In genomic region chr15:101075150-101075549, GRCm38 (mm10) we compare ENCODE assay signal across 15 mouse cellular contexts. TPM values are rescaled to one million over a fixed set of nuclear protein-coding genes. Genes with fewer than 3 reads are reported as not detected.
DNase-seq lines count a peak whose midpoint lies in the region; ATAC-seq and TF ChIP-seq lines count a peak whose summit lies in the region.
"Had no signal": no experiment of that assay in that cellular context is flagged by ENCODE, and none has a peak within 500 bp of the region (broad histone marks: within the 10 kb centered on the region; RNA-seq: fewer than 3 reads in every experiment).

No protein-coding gene starts in this region.

- H3K4me1 ChIP-seq in lung, adult 2 months (ENCODE audit: control insufficient read depth, insufficient read depth, low read length), result peaks cover 11% of the 10 kb centered on the region
- H3K4me1 ChIP-seq in hindbrain, embryonic 13.5 days (replicated peaks), result peaks cover 87% of the 10 kb centered on the region
- H3K4me1 ChIP-seq in kidney, postnatal 0 days (replicated peaks; ENCODE audit: insufficient read depth, low read length), result peaks cover 57% of the 10 kb centered on the region
- H3K4me1 ChIP-seq in neural tube, embryonic 14.5 days (ENCODE audit: control insufficient read depth, insufficient read depth, low read length), result peaks cover 23% of the 10 kb centered on the region

- H3K4me3 ChIP-seq in lung, adult 2 months (replicated peaks; ENCODE audit: extremely low read depth, low read depth, low read length), result no peak overlapping the region
- no peak overlapping the region for H3K4me3 ChIP-seq in hindbrain, embryonic 13.5 days
- H3K4me3 ChIP-seq in kidney, postnatal 0 days (replicated peaks; ENCODE audit: low read depth, low read length), result no peak overlapping the region
- H3K4me3 ChIP-seq in neural tube, embryonic 14.5 days (ENCODE audit: low read depth, low read length), result no peak overlapping the region
- H3K4me3 ChIP-seq: heart, embryonic 12.5 days; liver, embryonic 13.5 days; myocyte had no signal

- DNase-seq in lung, adult 2 months, result peak; percentile 13
- no peak for DNase-seq in lung, postnatal 25 days (ENCODE audit: low spot score)
- DNase-seq in kidney, postnatal 0 days (ENCODE audit: low spot score), result no peak
- DNase-seq in ovary, adult 18-20 months (ENCODE audit: low spot score), result no peak
- DNase-seq in thymus, postnatal 14 days, result no peak
- DNase-seq: adrenal gland, adult 8-10 months; liver, embryonic 13.5 days; lung, postnatal 36 days had no signal

- 84% methylated on average over 4 of the region's 4 CpGs for WGBS in lung, adult 2 months
- 64% methylated on average over 4 of the region's 4 CpGs for WGBS in hindbrain, embryonic 13.5 days
- 70% methylated on average over 4 of the region's 4 CpGs for WGBS in kidney, postnatal 0 days
- WGBS in neural tube, embryonic 14.5 days, result 64% methylated on average over 4 of the region's 4 CpGs

- no peaks in the 10 kb centered on the region for H3K9me3 ChIP-seq in hindbrain, embryonic 13.5 days
- H3K9me3 ChIP-seq in kidney, postnatal 0 days (replicated peaks; ENCODE audit: low read length), result no peaks in the 10 kb centered on the region
- H3K9me3 ChIP-seq in neural tube, embryonic 14.5 days (ENCODE audit: control insufficient read depth, low read length), result no peaks in the 10 kb centered on the region
- H3K9me3 ChIP-seq: heart, embryonic 12.5 days; liver, embryonic 13.5 days had no signal

- no peaks in the 10 kb centered on the region for H3K27me3 ChIP-seq in hindbrain, embryonic 13.5 days
- H3K27me3 ChIP-seq in kidney, postnatal 0 days (ENCODE audit: insufficient read depth, low read length), result no peaks in the 10 kb centered on the region
- no peaks in the 10 kb centered on the region for H3K27me3 ChIP-seq in neural tube, embryonic 14.5 days (ENCODE audit: control insufficient read depth, insufficient read depth, low read length)
- H3K27me3 ChIP-seq: Patski had no signal

- TF ChIP-seq CTCF in lung, adult 2 months (IDR thresholded peaks at IDR 0.05; ENCODE audit: insufficient read depth, low read length), result no peak
- peak; percentile 31; the same call in 1 of the 2 replicates for TF ChIP-seq CTCF in kidney, postnatal 0 days (IDR thresholded peaks at IDR 0.05; ENCODE audit: low read depth)

- H3K9ac ChIP-seq in hindbrain, embryonic 13.5 days, result peak overlapping the region; percentile 84; the same call in 1 of the 2 replicates
- H3K9ac ChIP-seq in kidney, postnatal 0 days (ENCODE audit: low read depth, low read length), result no peak overlapping the region
- no peak overlapping the region for H3K9ac ChIP-seq in neural tube, embryonic 14.5 days (replicated peaks; ENCODE audit: low read depth, low read length)
- H3K9ac ChIP-seq: heart, embryonic 12.5 days; liver, embryonic 13.5 days had no signal

- ATAC-seq in hindbrain, embryonic 13.5 days (ENCODE audit: low FRiP score), result no peak
- ATAC-seq in kidney, postnatal 0 days (replicated peaks; ENCODE audit: low FRiP score, low read depth), result no peak
- no peak for ATAC-seq in neural tube, embryonic 14.5 days (ENCODE audit: low read depth)
- ATAC-seq: CD4-positive, CD25-positive, alpha-beta regulatory T cell, adult 4 months; Patski had no signal

- peak overlapping the region; percentile 88 for H3K27ac ChIP-seq in hindbrain, embryonic 13.5 days
- peak overlapping the region; percentile 99 for H3K27ac ChIP-seq in kidney, postnatal 0 days
- H3K27ac ChIP-seq in neural tube, embryonic 14.5 days (ENCODE audit: low read depth, low read length), result peak overlapping the region; percentile 87; the same call in 1 of the 2 replicates
- H3K27ac ChIP-seq: liver, embryonic 13.5 days had no signal

- no peak for TF ChIP-seq POLR2A in lung, adult 2 months (IDR thresholded peaks at IDR 0.05; ENCODE audit: borderline replicate concordance, extremely low read depth, low read depth, low read length)

- no peaks in the 10 kb centered on the region for H3K36me3 ChIP-seq in hindbrain, embryonic 13.5 days
- no peaks in the 10 kb centered on the region for H3K36me3 ChIP-seq in kidney, postnatal 0 days (ENCODE audit: insufficient read depth, low read length)
- H3K36me3 ChIP-seq in neural tube, embryonic 14.5 days (ENCODE audit: control insufficient read depth, insufficient read depth, low read length), result no peaks in the 10 kb centered on the region
- H3K36me3 ChIP-seq: heart, embryonic 12.5 days; liver, embryonic 13.5 days had no signal

- peak overlapping the region; percentile 80 for H3K4me2 ChIP-seq in hindbrain, embryonic 13.5 days
- peak overlapping the region; percentile 76; the same call in 1 of the 2 replicates for H3K4me2 ChIP-seq in kidney, postnatal 0 days (ENCODE audit: low read length)
- no peak overlapping the region; the same call in 1 of the 2 replicates for H3K4me2 ChIP-seq in neural tube, embryonic 14.5 days (ENCODE audit: low read depth, low read length)
- H3K4me2 ChIP-seq: liver, embryonic 13.5 days had no signal

RNA-seq across cellular contexts. Expression of gene Fignl2, which starts 3.2 kb away (rescaled TPM):
- 9.3 and 10.6 TPM in 2 replicates for polyA plus RNA-seq in lung, adult 2 months (2012; rRNA removed)
- 0.16 and 0.23 TPM in 2 replicates for polyA plus RNA-seq in hindbrain, embryonic 13.5 days (2015; fragmentation: Nextera tagmentation; extraction: Ambion mirVana)
- polyA plus RNA-seq in kidney, postnatal 0 days (2015; fragmentation: Nextera tagmentation; extraction: Ambion mirVana), result 0.38 and 0.47 TPM in 2 replicates
- 0.12 and 0.33 TPM in 2 replicates for polyA plus RNA-seq in neural tube, embryonic 14.5 days (2014; fragmentation: Nextera tagmentation; extraction: Ambion mirVana)
- polyA plus RNA-seq: CD4-positive, CD25-positive, alpha-beta regulatory T cell, adult 4 months had no signal

RNA-seq across cellular contexts. Expression of gene Gm47841, which starts 28.0 kb away (rescaled TPM):
- polyA plus RNA-seq in lung, adult 2 months (2012; rRNA removed), result 0.15 and 0.22 TPM in 2 replicates
- polyA plus RNA-seq in hindbrain, embryonic 13.5 days (2015; fragmentation: Nextera tagmentation; extraction: Ambion mirVana), result not detected in 2 replicates
- polyA plus RNA-seq in kidney, postnatal 0 days (2015; fragmentation: Nextera tagmentation; extraction: Ambion mirVana), result not detected in 2 replicates
- not detected in 2 replicates for polyA plus RNA-seq in neural tube, embryonic 14.5 days (2014; fragmentation: Nextera tagmentation; extraction: Ambion mirVana)
- polyA plus RNA-seq: CD4-positive, CD25-positive, alpha-beta regulatory T cell, adult 4 months; cortical plate, adult 2 months; heart, embryonic 12.5 days; liver, embryonic 13.5 days; myocyte had no signal

RNA-seq across cellular contexts. Expression of gene Ankrd33, which starts 40.4 kb away (rescaled TPM):
- polyA plus RNA-seq in lung, adult 2 months (2012; rRNA removed), result 0.10 and 0.28 TPM in 2 replicates
- polyA plus RNA-seq in hindbrain, embryonic 13.5 days (2015; fragmentation: Nextera tagmentation; extraction: Ambion mirVana), result not detected in 2 replicates
- polyA plus RNA-seq in kidney, postnatal 0 days (2015; fragmentation: Nextera tagmentation; extraction: Ambion mirVana), result not detected in 2 replicates
- 0.18 TPM in 1 of 2 replicates, not detected in the other for polyA plus RNA-seq in neural tube, embryonic 14.5 days (2014; fragmentation: Nextera tagmentation; extraction: Ambion mirVana)
- polyA plus RNA-seq: CD4-positive, CD25-positive, alpha-beta regulatory T cell, adult 4 months; cortical plate, adult 2 months; heart, embryonic 12.5 days; liver, embryonic 13.5 days; myocyte; Patski had no signal

RNA-seq across cellular contexts. Expression of gene Acvrl1, which starts 53.2 kb away (rescaled TPM):
- 672 and 695 TPM in 2 replicates for polyA plus RNA-seq in lung, adult 2 months (2012; rRNA removed)
- 7.9 and 8.6 TPM in 2 replicates for polyA plus RNA-seq in hindbrain, embryonic 13.5 days (2015; fragmentation: Nextera tagmentation; extraction: Ambion mirVana)
- 16.9 and 17.8 TPM in 2 replicates for polyA plus RNA-seq in kidney, postnatal 0 days (2015; fragmentation: Nextera tagmentation; extraction: Ambion mirVana)
- 3.2 and 5.2 TPM in 2 replicates for polyA plus RNA-seq in neural tube, embryonic 14.5 days (2014; fragmentation: Nextera tagmentation; extraction: Ambion mirVana)
- polyA plus RNA-seq: Patski had no signal
